Mouse (Mus musculus) midbrain, embryonic 10.5 days (tissue): ENCODE results near the gene Per1. TPM values are rescaled to one million over a fixed set of nuclear protein-coding genes. Genes with fewer than 3 reads are reported as not detected.

ENCODE experiments used
- DNase-seq: peaks from one replicate; pipeline ENCODE4 v3.0.0-alpha.2; 2017; ENCODE audit warnings: low spot score
- H3K27ac ChIP-seq: fragments of 300-500 bp; sonication (generic); replicated peaks from 2 replicates; pipeline ENCODE4 v1.5.1; 2016; ENCODE audit warnings: mild to moderate bottlenecking
- H3K27me3 ChIP-seq: fragments of 300-500 bp; sonication (generic); 2 replicates; pipeline ENCODE4 v1.6.1; 2016; ENCODE audit warnings: low read depth, mild to moderate bottlenecking; ENCODE audit not compliant: poor library complexity, severe bottlenecking
- H3K36me3 ChIP-seq: fragments of 300-500 bp; sonication (generic); 2 replicates; pipeline ENCODE4 v1.6.1; 2016; ENCODE audit warnings: mild to moderate bottlenecking, moderate library complexity
- H3K4me1 ChIP-seq: fragments of 300-500 bp; sonication (generic); 2 replicates; pipeline ENCODE4 v1.6.1; 2016
- H3K4me3 ChIP-seq: fragments of 300-500 bp; sonication (generic); 2 replicates; pipeline ENCODE4 v1.5.1; 2016; ENCODE audit warnings: mild to moderate bottlenecking, moderate library complexity
- H3K9me3 ChIP-seq: fragments of 300-500 bp; sonication (generic); replicated peaks from 2 replicates; pipeline ENCODE4 v1.6.1; 2016; ENCODE audit warnings: mild to moderate bottlenecking
- WGBS: fragments of 180-500 bp; shearing (Covaris S2); methylation state at CpG from one replicate; pipeline ENCODE4 v1.1.7; 2016; 5-methylcytosine and 5-hydroxymethylcytosine counted together
- polyA plus RNA-seq: library from polyadenylated mRNA; unstranded; fragments of >200 nt; fragmentation: Nextera tagmentation; extraction: Ambion mirVana; gene quantifications from 2 replicates; pipeline ENCODE4 v1.2.1, GENCODE M21; 2016

The Per1 gene
- polyA plus RNA-seq, 1 experiment from 2014 or later = 7.6 TPM

- Histone ChIP-seq H3K27me3 (peaks cover 28% of the 10 kb centered on the region), H3K4me3 (peak overlapping the region; percentile 64; the same call in 1 of the 2 replicates), H3K4me1 (peaks cover 28% of the 10 kb centered on the region), H3K9me3 (no peaks in the 10 kb centered on the region), H3K36me3 (peaks cover 54% of the 10 kb centered on the region), H3K27ac (no peak overlapping the region)
- 83% methylated on average over 13 of the region's 13 CpGs for WGBS
- no peak for DNase-seq
Observed at GRCm38 (mm10) chr11:69109032-69109900, 14.2 kb downstream of the Per1 start.

GRCm38 (mm10) chr11:69110319-69111046, 15.5 kb downstream of the Per1 start:
- Histone ChIP-seq H3K9me3 (no peaks in the 10 kb centered on the region), H3K27me3 (peaks cover 40% of the 10 kb centered on the region), H3K36me3 (peaks cover 42% of the 10 kb centered on the region), H3K27ac (peak overlapping the region; percentile 72), H3K4me3 (peak overlapping the region; percentile 64), H3K4me1 (peaks cover 28% of the 10 kb centered on the region)
- WGBS = under 1% methylated on average over 30 of the region's 30 CpGs
- peak; percentile 94 for DNase-seq

- Histone ChIP-seq H3K27me3 (peaks cover 48% of the 10 kb centered on the region), H3K36me3 (peaks cover 34% of the 10 kb centered on the region), H3K4me1 (peaks cover 28% of the 10 kb centered on the region), H3K4me3 (peak overlapping the region; percentile 64), H3K27ac (peak overlapping the region; percentile 72), H3K9me3 (no peaks in the 10 kb centered on the region)
- WGBS = 8% methylated on average over 21 of the region's 21 CpGs
- DNase-seq = peak; percentile 28
Observed at GRCm38 (mm10) chr11:69111051-69111810, 16.2 kb downstream of the Per1 start.

- peak overlapping the region; percentile 64 for H3K4me3 ChIP-seq
- peaks cover 54% of the 10 kb centered on the region for H3K27me3 ChIP-seq
- H3K27ac ChIP-seq = no peak overlapping the region
- H3K9me3 ChIP-seq = no peaks in the 10 kb centered on the region
- 63% methylated on average over 4 of the region's 4 CpGs for WGBS
- peaks cover 31% of the 10 kb centered on the region for H3K4me1 ChIP-seq
- DNase-seq = no peak
- peaks cover 28% of the 10 kb centered on the region for H3K36me3 ChIP-seq
Observed at GRCm38 (mm10) chr11:69111865-69112264, 16.8 kb downstream of the Per1 start.

- H3K36me3 ChIP-seq = peaks cover 6% of the 10 kb centered on the region
- no peak for DNase-seq
- H3K4me1 ChIP-seq = peaks cover 49% of the 10 kb centered on the region
- H3K27me3 ChIP-seq = peaks cover 60% of the 10 kb centered on the region
- no peak overlapping the region for H3K4me3 ChIP-seq
- WGBS = 69% methylated on average over 3 of the region's 3 CpGs
- H3K27ac ChIP-seq = no peak overlapping the region
- no peaks in the 10 kb centered on the region for H3K9me3 ChIP-seq
Observed at GRCm38 (mm10) chr11:69114018-69114417, 19.0 kb downstream of the Per1 start.

GRCm38 (mm10) chr11:69114621-69115020, 19.6 kb downstream of the Per1 start:
- WGBS = 80% methylated on average over 3 of the region's 3 CpGs
- H3K4me1 ChIP-seq = peaks cover 49% of the 10 kb centered on the region
- peaks cover 66% of the 10 kb centered on the region for H3K27me3 ChIP-seq
- no peak overlapping the region for H3K27ac ChIP-seq
- no peak overlapping the region for H3K4me3 ChIP-seq
- H3K9me3 ChIP-seq = no peaks in the 10 kb centered on the region
- no peak for DNase-seq
- H3K36me3 ChIP-seq = 0 out of 2 replicates have a peak, but pooled peaks cover under 1% of the 10 kb centered on the region

- no peak for DNase-seq
- peak overlapping the region; percentile 87 for H3K4me3 ChIP-seq
- H3K27me3 ChIP-seq = peaks cover 85% of the 10 kb centered on the region
- no peaks in the 10 kb centered on the region for H3K36me3 ChIP-seq
- peaks cover 58% of the 10 kb centered on the region for H3K4me1 ChIP-seq
- no peak overlapping the region for H3K27ac ChIP-seq
- 55% methylated on average over 5 of the region's 5 CpGs for WGBS
- no peaks in the 10 kb centered on the region for H3K9me3 ChIP-seq
Observed at GRCm38 (mm10) chr11:69116843-69117242, 21.8 kb downstream of the Per1 start.

- Histone ChIP-seq H3K9me3 (no peaks in the 10 kb centered on the region), H3K27ac (peak overlapping the region; percentile 82), H3K4me3 (peak overlapping the region; percentile 87), H3K4me1 (peaks cover 61% of the 10 kb centered on the region), H3K36me3 (no peaks in the 10 kb centered on the region), H3K27me3 (peaks cover 79% of the 10 kb centered on the region)
- peak; percentile 76 for DNase-seq
- WGBS = under 1% methylated on average over 45 of the region's 45 CpGs
Observed at GRCm38 (mm10) chr11:69117737-69118695, 23.0 kb downstream of the Per1 start.

- Histone ChIP-seq H3K36me3 (no peaks in the 10 kb centered on the region), H3K27ac (no peak overlapping the region), H3K4me1 (peaks cover 63% of the 10 kb centered on the region), H3K27me3 (peaks cover 71% of the 10 kb centered on the region), H3K9me3 (no peaks in the 10 kb centered on the region), H3K4me3 (peak overlapping the region; percentile 87)
- under 1% methylated on average over 15 of the region's 15 CpGs for WGBS
- DNase-seq = peak; percentile 82
Observed at GRCm38 (mm10) chr11:69118765-69119164, 23.7 kb downstream of the Per1 start.

GRCm38 (mm10) chr11:69119446-69120155, 24.6 kb downstream of the Per1 start:
- Histone ChIP-seq H3K4me3 (peak overlapping the region; percentile 87), H3K27ac (no peak overlapping the region), H3K9me3 (no peaks in the 10 kb centered on the region), H3K27me3 (peaks cover 63% of the 10 kb centered on the region), H3K4me1 (peaks cover 63% of the 10 kb centered on the region), H3K36me3 (no peaks in the 10 kb centered on the region)
- DNase-seq = no peak
- 24% methylated on average over 14 of the region's 14 CpGs for WGBS
